Mouse (Mus musculus) heart, adult 2 months (tissue): ENCODE measurements around the gene Aarsd1.
"Not testable (repeated sequence)": the region's sequence is repeated elsewhere in the genome, so short reads cannot be mapped to it uniquely, and the experiment has no call there.

Experiments
- CTCF ChIP-seq: fragments of 200-600 bp; IDR thresholded peaks from 2 replicates; pipeline ENCODE4 v1.8.1; 2022; ENCODE audit warnings: antibody characterized with exemption, mild to moderate bottlenecking, moderate library complexity
- POLR2A ChIP-seq: fragments of 200-500 bp; IDR thresholded peaks from 2 replicates; pipeline ENCODE4 v1.6.1; 2011; ENCODE audit warnings: mild to moderate bottlenecking, low read depth, low read length, control low read depth; ENCODE audit not compliant: insufficient read depth

DNA sequence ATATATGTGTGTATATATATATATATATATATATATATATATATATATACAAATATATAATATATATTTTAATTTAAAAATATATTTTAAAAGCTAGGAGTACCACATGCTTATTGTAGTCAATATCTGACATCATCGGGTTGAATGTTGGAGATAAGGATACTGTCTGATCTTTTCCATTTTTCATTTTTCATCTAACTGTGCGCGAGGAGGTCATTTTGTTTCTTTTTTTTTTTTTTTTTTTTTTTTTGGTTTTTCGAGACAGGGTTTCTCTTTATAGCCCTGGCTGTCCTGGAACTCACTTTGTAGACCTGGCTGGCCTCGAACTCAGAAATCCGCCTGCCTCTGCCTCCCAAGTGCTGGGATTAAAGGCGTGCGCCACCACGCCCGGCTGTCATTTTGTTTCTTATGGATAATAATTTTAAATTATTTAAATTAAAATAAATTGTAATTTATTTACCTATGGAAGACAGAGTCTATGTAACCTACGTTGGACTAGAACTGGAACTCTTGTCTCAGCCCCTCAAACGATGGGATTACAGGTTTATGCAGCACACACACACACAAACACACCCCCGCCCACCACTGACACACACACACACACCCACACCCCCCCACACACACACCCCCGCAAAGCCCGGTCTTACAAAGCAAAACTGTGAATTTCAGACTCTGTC is 24.2 kb upstream of the Aarsd1 start:
- not testable (repeated sequence) for TF ChIP-seq CTCF, POLR2A
